Mouse (Mus musculus) spleen, adult 10 weeks (tissue): ENCODE data around the gene Klra8. TPM values are rescaled to one million over a fixed set of nuclear protein-coding genes. Genes with fewer than 3 reads are reported as not detected.

ENCODE experiments used
- polyA plus RNA-seq: library from polyadenylated mRNA; stranded (reverse); fragments of 350-450 nt; fragmentation: Illumina TruSeq; extraction: RNeasy Lipid Tissue Mini Kit (QIAGEN cat#74804); gene quantifications from one replicate; pipeline ENCODE4 v1.2.3, GENCODE M21; 2015; ENCODE audit warnings: low replicate concordance; ENCODE audit not compliant: insufficient read depth

Gene Klra8
- polyA plus RNA-seq: 31.1 TPM

DNA sequence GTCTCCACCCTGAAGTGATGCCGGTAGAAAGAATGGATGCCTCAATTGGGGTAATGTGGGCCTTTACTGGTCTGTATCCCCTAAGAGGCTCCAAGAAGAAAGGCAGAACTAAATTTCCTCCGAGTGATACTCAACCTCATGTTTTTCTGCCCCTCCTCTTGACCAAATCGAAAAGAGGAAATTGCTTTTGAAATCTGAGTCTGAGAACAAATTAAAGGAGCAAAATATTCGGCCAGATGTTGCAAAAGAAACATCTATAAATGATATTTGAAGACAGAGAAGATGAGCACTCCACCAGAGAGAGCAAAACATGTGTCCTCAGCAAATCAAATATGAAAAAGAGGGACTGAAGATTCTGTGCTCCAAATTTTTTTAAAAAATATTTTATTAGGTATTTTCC lies at the start of gene Klra8:
Gene Klra8 (minus strand): TSS at position 101 of the 400 bp plus-strand sequence.

DNA sequence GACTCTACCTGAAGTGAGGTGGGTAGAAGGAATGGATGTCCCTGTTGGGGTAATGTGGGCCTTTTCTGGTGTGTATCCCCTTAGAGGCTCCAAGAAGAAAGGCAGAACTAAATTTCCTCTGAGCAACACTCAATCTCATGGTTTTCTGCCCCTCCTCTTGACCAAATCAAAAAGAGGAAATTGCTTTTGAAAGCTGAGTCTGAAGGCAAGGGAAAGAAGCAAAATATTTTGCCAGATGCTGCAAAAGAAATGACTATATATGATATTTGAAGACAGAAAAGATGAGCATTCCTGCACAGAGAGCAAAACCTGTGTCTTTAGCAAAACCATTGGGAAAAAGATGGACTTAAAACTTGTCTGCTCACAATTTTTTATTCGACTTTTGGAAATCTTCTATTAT lies 62.5 kb downstream of the Klra8 start, which contains the start of gene Klra4:
Gene Klra4 (minus strand): TSS at position 101 of the 400 bp plus-strand sequence.

Other genes with a start within 250 kb of the Klra8 start
- gene Klra5, start 212.2 kb downstream of the Klra8 start, polyA plus RNA-seq: 1.5 TPM
- 3.3 TPM for gene Klra6, start 102.9 kb downstream of the Klra8 start, polyA plus RNA-seq
- gene Klra4, start 62.6 kb downstream of the Klra8 start, polyA plus RNA-seq: 15.0 TPM
- gene Klra9, start 63.2 kb upstream of the Klra8 start, polyA plus RNA-seq: 11.2 TPM
- gene Klra7, start 103.4 kb upstream of the Klra8 start, polyA plus RNA-seq: 18.6 TPM
- gene Klra10, start 152.0 kb upstream of the Klra8 start, polyA plus RNA-seq: 4.2 TPM
- 9.0 TPM for gene Klra3, start 207.7 kb upstream of the Klra8 start, polyA plus RNA-seq